Mouse (Mus musculus) duodenum, adult 2 months (tissue): ENCODE measurements around the gene Dnmbp. TPM values are rescaled to one million over a fixed set of nuclear protein-coding genes. Genes with fewer than 3 reads are reported as not detected.

Experiments
- polyA plus RNA-seq: library from polyadenylated mRNA; depleted of rRNA; stranded (reverse); fragments of >200 nt; gene quantifications from 2 replicates; pipeline ENCODE4 v1.2.3, GENCODE M21; 2012; ENCODE audit warnings: low replicate concordance; rRNA removed

The Dnmbp gene
- 32.9 and 33.6 TPM in 2 replicates for polyA plus RNA-seq

GRCm38 (mm10) chr19:43939769-43940689, at the start of gene Dnmbp:
Dnmbp (minus strand) TSS chr19:43940191.

GRCm38 (mm10) chr19:43986069-43986794, 46.2 kb upstream of the Dnmbp start, which contains the start of gene Cpn1:
Cpn1 (minus strand) TSS chr19:43986556.

Other genes starting within 250 kb of the Dnmbp start
- 2.8 and 3.0 TPM in 2 replicates for gene Cutc, start 187.2 kb downstream of the Dnmbp start, polyA plus RNA-seq
- gene Cox15, start 187.2 kb downstream of the Dnmbp start, polyA plus RNA-seq, result 7.4 and 9.5 TPM in 2 replicates
- gene Abcc2, start 158.0 kb downstream of the Dnmbp start, polyA plus RNA-seq, result 37.5 and 40.8 TPM in 2 replicates
- 1.8 and 9.0 TPM in 2 replicates for gene Cpn1, start 46.4 kb upstream of the Dnmbp start, polyA plus RNA-seq
- 0.78 and 1.1 TPM in 2 replicates for gene Cyp2c23, start 89.0 kb upstream of the Dnmbp start, polyA plus RNA-seq
- 4.8 and 5.0 TPM in 2 replicates for gene Erlin1, start 129.6 kb upstream of the Dnmbp start, polyA plus RNA-seq
- gene Chuk, start 167.3 kb upstream of the Dnmbp start, polyA plus RNA-seq, result 3.8 and 4.6 TPM in 2 replicates
- gene Cwf19l1, start 195.7 kb upstream of the Dnmbp start, polyA plus RNA-seq, result 1.5 and 1.6 TPM in 2 replicates
- 8.9 and 11.8 TPM in 2 replicates for gene Bloc1s2, start 206.3 kb upstream of the Dnmbp start, polyA plus RNA-seq